Mouse (Mus musculus) bone marrow, adult 2 months (tissue): ENCODE data around the gene Ifna2.

ENCODE experiments used
- CTCF ChIP-seq: fragments of 200-500 bp; IDR thresholded peaks from 2 replicates; pipeline ENCODE4 v1.5.1; 2011; ENCODE audit warnings: low read length, control low read depth; ENCODE audit not compliant: control insufficient read depth, insufficient read depth
- POLR2A ChIP-seq: fragments of 200-500 bp; IDR thresholded peaks from 2 replicates; pipeline ENCODE4 v1.6.1; 2011; ENCODE audit warnings: low read depth, mild to moderate bottlenecking, control low read depth, low read length, borderline replicate concordance; ENCODE audit not compliant: control insufficient read depth

- TF ChIP-seq POLR2A = no peak
- no peak for TF ChIP-seq CTCF
These were observed 15.1 kb upstream of the Ifna2 start for GRCm38 (mm10) chr4:88698781-88699180.
